Mouse (Mus musculus): Measurements from ENCODE around the gene Rcc1. TPM values are rescaled to one million over a fixed set of nuclear protein-coding genes. Genes with fewer than 3 reads are reported as not detected.

Gene Rcc1
- polyA plus RNA-seq, 2 experiments = 21.5 to 27.2 TPM

GRCm38 (mm10) chr4:132369953-132370750 is 16.7 kb upstream of the Rcc1 start:
- DNase-seq (ENCODE audit: low read depth in 3 of 3, low spot score in 3 of 3) = no peak
- no peak overlapping the region for H3K9ac ChIP-seq (replicated peaks)
- H3K36me3 ChIP-seq (replicated peaks; ENCODE audit: control insufficient read depth, insufficient read depth, low read depth) = peaks cover 47% of the 10 kb centered on the region
- ATAC-seq (ENCODE audit: insufficient read depth) = no peak
- H3K4me2 ChIP-seq (ENCODE audit: low read depth) = no peak overlapping the region
- H3K27me3 ChIP-seq (ENCODE audit: control insufficient read depth, insufficient read depth, low read length) = no peaks in the 10 kb centered on the region
- TF ChIP-seq CTCF (IDR thresholded peaks at IDR 0.05; ENCODE audit: low read depth) = no peak
- no peak overlapping the region for H3K27ac ChIP-seq
- H3K9me3 ChIP-seq (ENCODE audit: control insufficient read depth, low read length) = no peaks in the 10 kb centered on the region
- no peaks in the 10 kb centered on the region for H3K4me1 ChIP-seq (replicated peaks; ENCODE audit: control insufficient read depth in 2 of 2, insufficient read depth in 2 of 2, low read length in 1 of 2)
- no peak overlapping the region for H3K4me3 ChIP-seq (ENCODE audit: insufficient read depth in 1 of 2, low read depth in 2 of 2, low read length in 2 of 2)
- WGBS (ENCODE audit: insufficient replicate concordance) = 77% methylated on average over 8 of the region's 8 CpGs

DNA sequence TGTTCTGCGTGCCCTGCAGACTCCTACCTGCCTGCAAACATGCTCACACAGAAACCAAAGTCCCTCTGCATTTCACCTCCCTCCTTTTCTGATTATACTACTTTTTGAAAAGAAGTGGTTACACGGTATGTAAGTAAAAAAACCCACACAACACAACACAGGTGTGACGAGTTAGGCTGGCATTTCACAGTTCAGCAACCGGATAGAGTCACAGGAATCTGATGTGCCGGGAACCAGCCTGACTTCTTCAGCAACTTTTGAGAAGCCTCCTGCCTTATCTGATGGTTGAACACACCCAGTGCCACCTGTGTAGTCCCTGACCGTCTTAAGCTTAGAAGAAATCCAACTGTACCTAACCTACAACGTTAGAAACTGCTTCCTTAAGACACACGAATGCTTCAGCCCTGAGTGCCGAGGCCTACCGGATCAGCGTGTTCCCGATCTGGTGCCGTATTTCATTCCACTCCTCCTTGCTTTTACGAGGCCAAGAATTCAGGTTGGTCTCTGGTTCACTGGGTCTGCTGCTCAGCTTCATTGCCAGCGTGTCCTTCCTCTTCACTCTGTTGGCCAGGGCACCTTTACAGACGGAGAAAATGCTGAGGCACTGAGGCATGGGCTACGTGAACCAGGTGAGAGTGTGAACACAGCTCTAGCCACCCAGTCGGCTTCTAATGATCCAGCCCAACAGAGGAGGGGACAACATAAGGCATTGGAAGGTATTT is 14.2 kb upstream of the Rcc1 start:
- H3K36me3 ChIP-seq (replicated peaks; ENCODE audit: control insufficient read depth, insufficient read depth, low read depth) = peaks cover 58% of the 10 kb centered on the region
- H3K4me1 ChIP-seq (replicated peaks; ENCODE audit: control insufficient read depth in 2 of 2, insufficient read depth in 2 of 2, low read length in 1 of 2) = no peaks in the 10 kb centered on the region
- no peak for TF ChIP-seq EP300 (IDR thresholded peaks at IDR 0.05; ENCODE audit: low read depth)
- TF ChIP-seq CTCF (IDR thresholded peaks at IDR 0.05; ENCODE audit: low read depth) = no peak
- H3K4me2 ChIP-seq (ENCODE audit: low read depth) = no peak overlapping the region
- H3K9ac ChIP-seq (replicated peaks) = no peak overlapping the region
- 83% methylated on average over 18 of the region's 18 CpGs for WGBS (ENCODE audit: insufficient replicate concordance)
- ATAC-seq (ENCODE audit: insufficient read depth) (no peak), DNase-seq (ENCODE audit: low read depth in 3 of 3, low spot score in 3 of 3) (no peak)
- H3K27ac ChIP-seq = no peak overlapping the region
- H3K27me3 ChIP-seq (ENCODE audit: control insufficient read depth, insufficient read depth, low read length) = no peaks in the 10 kb centered on the region
- H3K4me3 ChIP-seq (ENCODE audit: insufficient read depth in 1 of 2, low read depth in 2 of 2, low read length in 2 of 2) = no peak overlapping the region
- no peaks in the 10 kb centered on the region for H3K9me3 ChIP-seq (ENCODE audit: control insufficient read depth, low read length)

DNA sequence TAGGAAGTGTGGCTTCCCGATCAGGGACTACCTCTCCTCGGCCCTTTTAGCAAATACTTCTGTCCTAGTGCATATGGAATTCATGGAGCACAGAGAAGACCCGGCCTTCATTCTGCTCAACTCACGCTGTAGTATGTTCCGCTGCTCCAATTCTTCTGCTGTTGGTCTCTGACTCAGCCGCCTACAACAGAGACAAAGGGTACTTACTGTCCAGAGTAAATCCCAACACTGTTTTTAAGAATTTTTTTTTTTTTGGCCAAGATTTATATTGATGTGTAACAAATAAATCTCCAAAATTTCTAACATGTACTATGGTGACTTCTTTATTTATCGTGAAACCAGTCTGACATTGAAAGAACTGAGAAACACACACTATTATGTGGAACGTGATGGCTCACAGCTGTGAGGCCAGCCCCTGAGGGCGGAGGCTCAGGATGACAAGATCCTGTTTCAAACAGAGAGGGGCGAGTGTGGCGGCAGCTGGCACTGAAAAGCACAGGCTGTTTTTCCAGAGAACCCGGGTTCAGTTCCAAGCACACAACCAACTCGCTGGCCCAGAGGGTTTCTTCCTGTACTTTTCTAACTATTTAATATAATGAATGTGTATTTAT is 12.2 kb upstream of the Rcc1 start:
- no peak overlapping the region for H3K9ac ChIP-seq (replicated peaks)
- H3K4me2 ChIP-seq (ENCODE audit: low read depth) = no peak overlapping the region
- no peak overlapping the region for H3K27ac ChIP-seq
- peaks cover 58% of the 10 kb centered on the region for H3K36me3 ChIP-seq (replicated peaks; ENCODE audit: control insufficient read depth, insufficient read depth, low read depth)
- no peak for DNase-seq (ENCODE audit: low read depth in 3 of 3, low spot score in 3 of 3)
- WGBS (ENCODE audit: insufficient replicate concordance) = 86% methylated on average over 13 of the region's 13 CpGs
- no peak overlapping the region for H3K4me3 ChIP-seq (ENCODE audit: insufficient read depth in 1 of 2, low read depth in 2 of 2, low read length in 2 of 2)
- no peak for ATAC-seq (ENCODE audit: insufficient read depth)
- TF ChIP-seq CTCF (IDR thresholded peaks at IDR 0.05; ENCODE audit: low read depth) (no peak), EP300 (IDR thresholded peaks at IDR 0.05; ENCODE audit: low read depth) (no peak)
- no peaks in the 10 kb centered on the region for H3K4me1 ChIP-seq (replicated peaks; ENCODE audit: control insufficient read depth in 2 of 2, insufficient read depth in 2 of 2, low read length in 1 of 2)
- H3K9me3 ChIP-seq (ENCODE audit: control insufficient read depth, low read length) = no peaks in the 10 kb centered on the region
- H3K27me3 ChIP-seq (ENCODE audit: control insufficient read depth, insufficient read depth, low read length) = no peaks in the 10 kb centered on the region

GRCm38 (mm10) chr4:132363487-132363886 is 10.1 kb upstream of the Rcc1 start:
- no peak overlapping the region for H3K9ac ChIP-seq (replicated peaks)
- 89% methylated on average over 11 of the region's 11 CpGs for WGBS (ENCODE audit: insufficient replicate concordance)
- no peaks in the 10 kb centered on the region for H3K27me3 ChIP-seq (ENCODE audit: control insufficient read depth, insufficient read depth, low read length)
- no peak for TF ChIP-seq EP300 (IDR thresholded peaks at IDR 0.05; ENCODE audit: low read depth)
- TF ChIP-seq CTCF (IDR thresholded peaks at IDR 0.05; ENCODE audit: low read depth) = no peak
- no peak overlapping the region for H3K4me2 ChIP-seq (ENCODE audit: low read depth)
- H3K27ac ChIP-seq = no peak overlapping the region
- peaks cover 51% of the 10 kb centered on the region for H3K36me3 ChIP-seq (replicated peaks; ENCODE audit: control insufficient read depth, insufficient read depth, low read depth)
- no peak for ATAC-seq (ENCODE audit: insufficient read depth)
- no peaks in the 10 kb centered on the region for H3K4me1 ChIP-seq (replicated peaks; ENCODE audit: control insufficient read depth in 2 of 2, insufficient read depth in 2 of 2, low read length in 1 of 2)
- no peak overlapping the region for H3K4me3 ChIP-seq (ENCODE audit: insufficient read depth in 1 of 2, low read depth in 2 of 2, low read length in 2 of 2)
- no peak for DNase-seq (ENCODE audit: low read depth in 3 of 3, low spot score in 3 of 3)
- no peaks in the 10 kb centered on the region for H3K9me3 ChIP-seq (ENCODE audit: control insufficient read depth, low read length)

GRCm38 (mm10) chr4:132359510-132359909 is 6.1 kb upstream of the Rcc1 start:
- WGBS (ENCODE audit: insufficient replicate concordance) = 83% methylated on average over 3 of the region's 4 CpGs
- Histone ChIP-seq H3K9ac (replicated peaks) (no peak overlapping the region), H3K36me3 (replicated peaks; ENCODE audit: control insufficient read depth, insufficient read depth, low read depth) (peaks cover 43% of the 10 kb centered on the region)

More at GRCm38 (mm10) chr4:132359510-132359909, 6.1 kb upstream of the Rcc1 start:
- Histone ChIP-seq H3K27me3 (ENCODE audit: control insufficient read depth, insufficient read depth, low read length) (no peaks in the 10 kb centered on the region), H3K9me3 (ENCODE audit: control insufficient read depth, low read length) (no peaks in the 10 kb centered on the region), H3K4me3 (ENCODE audit: insufficient read depth in 1 of 2, low read depth in 2 of 2, low read length in 2 of 2) (no peak overlapping the region), H3K27ac (no peak overlapping the region), H3K4me2 (ENCODE audit: low read depth) (no peak overlapping the region), H3K4me1 (replicated peaks; ENCODE audit: control insufficient read depth in 2 of 2, insufficient read depth in 2 of 2, low read length in 1 of 2) (peaks cover 19% of the 10 kb centered on the region in 2 experiments)
- no peak for DNase-seq (ENCODE audit: low read depth in 3 of 3, low spot score in 3 of 3)
- ATAC-seq (ENCODE audit: insufficient read depth) = no peak
- TF ChIP-seq CTCF (IDR thresholded peaks at IDR 0.05; ENCODE audit: low read depth) = no peak
- TF ChIP-seq EP300 (IDR thresholded peaks at IDR 0.05; ENCODE audit: low read depth) = no peak
